Mouse (Mus musculus) spleen, adult 2 months (tissue): ENCODE data around the gene Ucp3.

Experiments
- CTCF ChIP-seq: fragments of 200-500 bp; IDR thresholded peaks from 2 replicates; pipeline ENCODE4 v1.5.1; 2011; ENCODE audit warnings: mild to moderate bottlenecking, inconsistent platforms; ENCODE audit not compliant: insufficient read depth, insufficient read length, insufficient replicate concordance; ENCODE audit errors: extremely low read depth
- POLR2A ChIP-seq: fragments of 200-500 bp; IDR thresholded peaks from 2 replicates; pipeline ENCODE4 v1.6.1; 2011; ENCODE audit warnings: low read depth, low read length, inconsistent platforms

GRCm38 (mm10) chr7:100511602-100512001 is 38.8 kb downstream of the Ucp3 start:
- no peak for TF ChIP-seq CTCF
- no peak for TF ChIP-seq POLR2A
